Mouse (Mus musculus) T-helper 1 cell (primary cell): Measurements from ENCODE around the gene Mob3c.

ENCODE experiments used
- in situ Hi-C: fragments of 300-600 bp; cut with MboI, MseI; formaldehyde crosslinking; loops from one replicate; pipeline ENCODE4 v1.15.1; 2025; ENCODE audit warnings: high pct_unique_total_duplicates

Mob3c gene

DNA sequence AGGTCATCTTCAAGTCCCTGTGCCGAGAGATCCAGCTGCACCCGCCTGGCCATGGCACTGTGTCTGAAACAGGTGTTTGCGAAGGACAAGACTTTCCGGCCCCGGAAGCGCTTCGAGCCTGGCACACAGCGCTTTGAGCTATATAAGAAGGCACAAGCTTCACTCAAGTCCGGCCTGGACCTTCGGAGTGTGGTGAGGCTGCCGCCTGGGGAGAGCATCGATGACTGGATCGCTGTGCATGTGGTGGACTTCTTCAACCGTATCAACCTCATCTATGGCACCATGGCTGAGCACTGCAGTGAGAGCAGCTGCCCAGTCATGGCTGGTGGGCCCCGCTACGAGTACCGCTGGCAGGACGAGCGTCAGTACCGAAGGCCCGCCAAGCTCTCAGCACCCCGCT lies 3.3 kb downstream of the Mob3c start:
- in situ Hi-C loops: loop anchor here (25.0 kb wide), 1 partner anchor 1306 kb away; the partner anchor contains the start of genes Btbd19, Plk3 and Tctex1d4

DNA sequence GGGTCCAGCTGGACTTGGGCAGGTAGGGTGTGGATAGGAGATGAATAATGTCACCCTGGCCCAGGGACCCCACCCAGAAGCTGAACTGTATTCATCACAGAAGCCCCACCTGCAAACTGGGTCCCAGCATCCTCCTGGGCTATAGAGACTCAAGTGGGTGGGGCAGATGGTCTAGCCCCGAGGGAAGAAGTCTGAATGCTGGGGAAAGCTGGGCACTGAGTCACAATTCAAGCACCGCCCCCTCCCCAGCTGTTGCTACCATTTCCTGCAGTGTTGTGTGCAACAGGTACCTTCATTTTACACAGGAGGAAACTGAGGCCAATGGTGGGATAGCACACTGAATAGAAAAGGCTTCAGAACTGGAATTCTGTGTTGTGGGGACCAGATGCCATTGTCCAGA lies 4.1 kb downstream of the Mob3c start:
- in situ Hi-C loops: loop anchor here (25.0 kb wide), 1 partner anchor 1305 kb away; the partner anchor contains the start of genes Btbd19, Plk3 and Tctex1d4

DNA sequence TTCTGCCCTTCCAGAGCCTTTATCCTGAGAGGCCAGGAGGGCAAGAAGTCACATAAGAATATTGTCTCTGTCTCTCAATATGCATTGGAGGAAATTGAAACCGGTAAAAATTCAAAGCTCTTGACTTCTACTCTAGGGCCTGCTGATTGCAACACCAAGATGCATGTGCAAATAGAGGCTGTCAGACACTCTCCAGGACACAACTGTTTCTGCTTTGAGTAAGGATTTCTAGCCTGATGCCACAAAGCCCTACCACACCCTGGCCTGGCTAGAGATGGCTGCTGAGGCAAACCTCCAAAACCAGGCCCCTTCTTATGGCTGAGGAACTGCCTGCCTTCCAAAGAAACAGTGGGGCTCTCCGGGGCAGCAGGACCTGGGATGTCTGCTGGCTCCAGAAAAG lies 7.7 kb downstream of the Mob3c start:
- in situ Hi-C loops: loop anchor here (25.0 kb wide), 1 partner anchor 1302 kb away; the partner anchor contains the start of genes Btbd19, Plk3 and Tctex1d4

GRCm38 (mm10) chr4:115838196-115838595 lies 10.3 kb downstream of the Mob3c start:
- in situ Hi-C loops: loop anchor here (25.0 kb wide), 1 partner anchor 1299 kb away; the partner anchor contains the start of genes Btbd19, Plk3 and Tctex1d4

- in situ Hi-C loops: loop anchor here (25.0 kb wide), 1 partner anchor 1298 kb away; the partner anchor contains the start of genes Btbd19, Plk3 and Tctex1d4
These were observed 11.1 kb downstream of the Mob3c start, which contains the start of gene Mknk1 for GRCm38 (mm10) chr4:115838696-115839641. Mknk1 (plus strand) TSS chr4:115839198.

DNA sequence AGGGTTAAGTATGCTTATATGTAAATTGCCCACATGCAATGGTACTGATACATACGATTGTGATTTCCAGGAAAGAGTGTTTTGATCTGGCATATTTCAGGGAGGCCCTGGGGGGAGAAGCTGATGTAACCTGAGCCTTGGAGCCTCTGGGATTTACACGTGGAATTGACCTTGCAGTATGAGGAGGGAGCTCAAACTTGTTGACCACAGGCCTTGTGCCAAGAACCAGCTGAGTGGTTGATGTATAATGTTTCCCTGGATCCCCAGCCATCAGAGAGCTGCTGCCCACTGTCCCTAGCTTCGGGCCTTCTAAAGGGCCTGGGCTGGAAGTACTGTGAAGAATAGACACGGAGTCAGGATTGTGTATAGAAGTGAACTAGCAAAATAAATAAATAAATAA lies 12.1 kb downstream of the Mob3c start:
- in situ Hi-C loops: loop anchor here (25.0 kb wide), 1 partner anchor 1297 kb away; the partner anchor contains the start of genes Btbd19, Plk3 and Tctex1d4

- in situ Hi-C loops: loop anchor here (25.0 kb wide), 1 partner anchor 1296 kb away; the partner anchor contains the start of genes Btbd19, Plk3 and Tctex1d4
These were observed 12.9 kb downstream of the Mob3c start for GRCm38 (mm10) chr4:115840842-115841241.

DNA sequence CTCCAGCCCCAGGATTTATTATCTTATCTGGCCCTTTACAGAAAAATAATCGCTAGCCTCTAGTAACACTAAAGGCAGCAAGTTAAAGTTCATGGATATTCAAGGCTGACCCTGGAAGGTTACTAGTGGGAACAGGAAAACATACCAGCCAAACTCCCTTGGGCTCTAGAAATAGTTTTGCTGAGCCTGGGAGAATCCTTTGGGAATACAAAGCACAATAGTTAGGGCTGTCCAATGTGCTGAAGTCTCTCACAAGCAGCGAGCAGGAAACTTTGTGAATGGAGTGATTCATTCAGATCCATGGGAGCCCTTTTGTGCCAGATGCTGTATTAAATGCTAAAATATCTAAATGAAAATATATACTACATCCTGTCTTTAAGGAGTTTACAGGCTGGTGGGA lies 18.8 kb downstream of the Mob3c start:
- in situ Hi-C loops: loop anchor here (25.0 kb wide), 1 partner anchor 1291 kb away; the partner anchor contains the start of genes Btbd19, Plk3 and Tctex1d4

GRCm38 (mm10) chr4:115847377-115847776 lies 19.5 kb downstream of the Mob3c start:
- in situ Hi-C loops: loop anchor here (25.0 kb wide), 1 partner anchor 1290 kb away; the partner anchor contains the start of genes Btbd19, Plk3 and Tctex1d4

GRCm38 (mm10) chr4:115848083-115848482 lies 20.2 kb downstream of the Mob3c start:
- in situ Hi-C loops: loop anchor here (25.0 kb wide), 1 partner anchor 1289 kb away; the partner anchor contains the start of genes Btbd19, Plk3 and Tctex1d4

- in situ Hi-C loops: loop anchor here (25.0 kb wide), 1 partner anchor 1288 kb away; the partner anchor contains the start of genes Btbd19, Plk3 and Tctex1d4
These were observed 21.2 kb downstream of the Mob3c start for GRCm38 (mm10) chr4:115848990-115849677.

GRCm38 (mm10) chr4:115850111-115850510 lies 22.2 kb downstream of the Mob3c start:
- in situ Hi-C loops: no loop called here

DNA sequence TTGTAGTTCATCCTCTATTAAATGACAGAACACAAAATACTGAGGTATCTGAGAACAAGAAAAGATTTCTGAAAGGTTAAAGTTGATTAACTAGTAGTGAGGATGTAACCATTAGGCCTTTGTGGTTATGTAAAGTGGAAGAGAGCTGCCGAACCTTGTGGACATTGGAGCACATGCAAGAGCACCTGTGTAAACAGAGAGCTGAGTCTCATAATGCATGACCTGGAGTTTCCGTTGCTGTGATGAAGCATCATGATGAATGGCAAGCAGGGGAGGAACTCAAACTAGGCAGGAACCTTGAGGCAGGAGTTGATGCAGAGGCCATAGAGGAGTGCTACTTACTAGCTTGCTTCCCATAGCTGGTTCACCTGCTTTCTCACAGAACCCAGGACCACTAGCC lies 22.7 kb downstream of the Mob3c start:
- in situ Hi-C loops: no loop called here

DNA sequence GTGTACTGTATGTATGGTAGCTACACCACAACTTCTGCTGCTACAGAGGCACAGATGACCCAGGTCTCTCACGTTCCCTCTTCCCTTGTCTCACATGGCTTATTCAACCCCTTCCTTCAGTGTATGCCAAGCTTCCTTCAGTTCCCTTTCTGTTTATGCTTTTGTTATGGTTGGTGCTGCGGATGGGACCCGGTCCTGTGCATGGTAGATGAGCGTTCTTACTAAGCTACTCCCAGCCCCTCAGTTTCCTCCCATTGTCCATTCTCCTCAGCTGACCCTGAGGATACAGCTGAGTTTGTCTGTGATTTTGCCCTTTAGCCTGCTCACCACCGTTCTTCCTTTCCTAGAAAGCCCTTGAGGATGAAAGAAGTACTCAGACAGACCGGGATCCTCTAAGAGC lies 23.7 kb downstream of the Mob3c start:
- in situ Hi-C loops: no loop called here

GRCm38 (mm10) chr4:115855100-115855499 lies 27.2 kb downstream of the Mob3c start:
- in situ Hi-C loops: no loop called here

DNA sequence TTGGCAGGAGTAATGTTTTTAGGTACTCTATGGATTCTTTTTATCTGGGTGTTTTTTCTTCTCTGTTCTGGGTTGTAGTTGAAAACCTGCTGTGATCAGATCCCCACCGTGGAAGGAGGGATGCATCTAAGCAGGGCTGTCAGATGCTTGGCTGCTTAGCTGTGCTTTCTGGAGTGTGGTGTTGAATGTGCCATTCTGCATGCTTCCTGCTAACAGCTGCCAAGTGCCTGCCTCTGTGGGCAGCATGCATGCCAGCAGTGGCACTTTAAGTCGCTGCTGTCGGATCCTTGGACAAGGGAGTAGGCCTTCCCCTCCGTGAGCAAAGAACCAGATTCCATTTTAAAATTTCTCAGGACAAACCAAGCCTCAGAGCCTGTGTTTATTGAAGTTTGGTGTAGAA lies 27.7 kb downstream of the Mob3c start:
- in situ Hi-C loops: no loop called here

DNA sequence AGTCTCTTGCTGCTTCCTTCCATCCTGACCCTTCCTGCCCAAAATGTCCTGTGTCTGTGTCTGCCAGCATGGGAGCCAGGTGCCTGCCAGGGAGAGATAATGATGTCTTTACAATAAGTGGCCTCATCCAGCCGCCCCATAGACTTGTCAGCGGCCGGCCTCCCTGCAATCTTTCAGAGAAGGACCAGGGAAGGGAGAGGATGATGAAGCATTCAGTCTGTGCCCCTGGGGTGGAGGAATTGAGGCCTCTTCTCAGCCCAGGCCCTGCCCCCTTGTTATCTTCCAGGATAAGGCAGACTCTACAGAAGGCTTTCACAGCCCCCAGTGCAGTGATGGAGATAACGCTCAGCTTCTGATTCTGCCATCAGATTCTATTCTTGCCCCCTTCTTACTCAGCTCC lies 28.4 kb downstream of the Mob3c start:
- in situ Hi-C loops: no loop called here

- in situ Hi-C loops: no loop called here
These were observed 29.5 kb downstream of the Mob3c start for GRCm38 (mm10) chr4:115857293-115857883.

DNA sequence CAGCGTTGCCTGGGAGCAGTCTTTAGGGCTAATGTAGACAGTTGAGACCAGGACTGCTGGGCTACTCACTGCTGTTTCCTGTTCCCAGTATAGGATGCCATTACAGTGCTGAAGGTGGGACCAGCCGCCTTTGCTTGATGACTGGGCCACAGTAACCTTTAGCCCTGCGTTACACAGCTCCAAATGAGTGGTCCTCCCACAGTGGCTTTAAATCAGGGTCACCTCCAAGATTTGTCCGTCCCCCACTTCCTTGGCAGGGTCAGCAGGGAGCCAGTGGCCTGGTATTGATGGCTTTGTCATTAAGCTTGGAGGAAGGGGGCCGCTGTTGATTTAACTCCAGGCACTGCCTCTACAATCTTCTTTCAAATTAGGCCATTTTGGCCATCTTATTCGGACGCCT lies 35.5 kb downstream of the Mob3c start:
- in situ Hi-C loops: no loop called here

DNA sequence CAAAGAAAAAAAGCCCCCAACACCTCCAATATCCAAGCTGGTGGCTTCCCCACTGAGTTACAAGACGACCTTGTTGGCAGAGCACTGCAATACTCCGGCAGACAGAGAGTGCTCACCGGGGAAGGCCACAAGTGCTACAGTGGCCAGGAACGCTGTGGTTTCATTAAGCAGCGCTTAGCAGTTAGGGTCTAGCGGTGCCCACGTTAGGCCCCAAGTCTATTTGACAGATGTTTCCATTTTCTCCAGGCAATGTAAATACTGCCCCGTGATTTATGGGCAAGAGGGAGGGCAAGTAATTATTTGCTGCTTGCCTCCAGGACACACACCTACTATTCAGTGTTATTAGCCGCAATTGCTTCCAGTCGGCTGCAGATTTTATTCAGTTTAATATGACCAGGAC lies 36.0 kb downstream of the Mob3c start:
- in situ Hi-C loops: no loop called here
